Mouse (Mus musculus): ENCODE measurements around the gene Pax9.

GRCm38 (mm10) chr12:56690366-56690765 is 1.2 kb upstream of the Pax9 start:
- TF ChIP-seq CTCF (IDR thresholded peaks at IDR 0.05; ENCODE audit: low read depth): no peak
- TF ChIP-seq EP300 (IDR thresholded peaks at IDR 0.05; ENCODE audit: low read depth): no peak

All from liver, postnatal 0 days (tissue).